Mouse (Mus musculus) cerebellum, postnatal 4 days (tissue): ENCODE measurements around the gene Ccnb1.
A peak's percentile ranks its signal among the peaks of the same experiment; 100 is the strongest.
"Not testable (repeated sequence)": the region's sequence is repeated elsewhere in the genome, so short reads cannot be mapped to it uniquely, and the experiment has no call there.

Source experiments
- DNase-seq, 2 experiments: peaks; one replicate each; pipeline ENCODE4 v3.0.0; 2022; ENCODE audit warnings: low spot score in 2 of 2, mixed read lengths in 1 of 2

The Ccnb1 gene

DNA sequence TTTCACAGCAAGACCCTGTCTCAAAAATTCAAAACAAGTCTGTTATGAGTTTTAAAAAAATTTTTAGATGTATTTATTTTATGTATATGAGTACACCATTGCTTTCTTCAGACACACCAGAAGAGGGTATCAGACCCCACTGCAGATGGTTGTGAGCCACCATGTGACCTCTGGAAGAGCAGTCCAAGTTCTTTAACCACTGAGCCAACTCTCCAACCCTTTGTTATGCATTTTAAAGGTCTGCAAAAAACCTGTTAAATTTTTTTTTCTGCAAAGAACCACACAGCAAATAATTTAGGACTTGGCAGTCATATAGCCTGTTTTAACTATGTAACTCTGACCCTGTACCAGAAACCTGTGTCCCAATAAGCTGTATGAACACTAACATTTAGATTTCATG lies 11.7 kb downstream of the Ccnb1 start:
- DNase-seq = no peak

GRCm38 (mm10) chr13:100755329-100755728 lies 31.0 kb downstream of the Ccnb1 start:
- no peak for DNase-seq

- DNase-seq = no peak
Observed at GRCm38 (mm10) chr13:100754186-100754585, 32.2 kb downstream of the Ccnb1 start.

DNA sequence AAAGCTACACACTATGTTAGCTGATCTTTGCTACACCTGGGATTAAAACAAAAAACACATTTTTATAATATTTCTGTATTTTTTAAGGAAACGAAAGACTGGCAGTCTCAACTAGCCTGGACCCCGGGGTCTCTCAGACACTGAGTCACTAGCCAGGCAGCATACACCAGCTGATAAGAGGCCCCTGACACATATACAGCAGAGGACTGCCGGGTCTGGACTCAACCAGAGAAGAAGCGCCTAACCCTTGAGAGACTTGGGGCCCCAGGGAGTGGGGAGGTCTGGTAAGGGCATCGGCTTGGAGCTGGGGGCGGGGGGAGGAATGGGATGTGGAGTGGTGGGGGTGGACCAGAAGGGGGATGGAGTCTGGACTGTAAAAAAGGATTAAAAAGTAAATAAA lies 33.4 kb downstream of the Ccnb1 start:
- DNase-seq = no peak

DNA sequence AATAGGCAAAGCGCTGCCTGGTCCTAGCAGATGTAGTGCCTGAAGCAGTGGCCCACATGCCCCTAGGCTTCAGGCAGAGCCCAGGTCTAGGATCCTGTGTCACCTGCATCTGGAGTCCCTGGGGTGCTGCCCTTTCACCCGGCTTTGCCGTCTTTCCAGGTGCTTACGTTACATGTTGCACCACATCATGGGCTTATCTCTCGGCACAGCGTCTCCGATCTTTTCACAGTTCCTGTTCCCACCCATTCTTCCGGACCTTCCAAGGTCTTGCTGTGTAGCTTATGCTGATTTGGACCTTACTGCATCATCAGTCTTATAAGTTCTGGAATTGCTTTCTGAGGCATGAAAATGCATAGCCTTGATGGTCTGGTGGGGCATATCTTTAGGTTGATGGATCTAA lies 33.8 kb downstream of the Ccnb1 start:
- no peak for DNase-seq

- DNase-seq = no peak
Observed at GRCm38 (mm10) chr13:100751402-100751801, 35.0 kb downstream of the Ccnb1 start.

DNA sequence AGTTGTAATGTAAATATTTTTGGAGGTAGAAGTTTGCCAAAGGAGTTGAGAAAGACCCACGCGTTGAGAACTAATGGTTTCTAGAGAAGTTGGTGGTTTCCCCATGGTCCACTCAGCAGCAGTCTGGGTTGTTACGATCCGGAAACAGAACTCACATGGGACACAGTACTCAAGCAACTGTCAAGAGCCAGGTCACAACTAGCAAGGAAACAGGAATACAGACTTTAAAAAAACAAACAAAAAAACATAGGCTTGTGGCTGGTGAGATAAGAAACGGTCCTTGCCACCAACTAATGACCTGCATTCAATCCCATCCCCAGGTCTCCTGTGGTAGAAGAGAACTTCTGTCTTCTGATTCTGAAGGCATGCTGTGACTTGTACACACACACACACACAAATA lies 35.6 kb downstream of the Ccnb1 start:
- DNase-seq = no peak

DNA sequence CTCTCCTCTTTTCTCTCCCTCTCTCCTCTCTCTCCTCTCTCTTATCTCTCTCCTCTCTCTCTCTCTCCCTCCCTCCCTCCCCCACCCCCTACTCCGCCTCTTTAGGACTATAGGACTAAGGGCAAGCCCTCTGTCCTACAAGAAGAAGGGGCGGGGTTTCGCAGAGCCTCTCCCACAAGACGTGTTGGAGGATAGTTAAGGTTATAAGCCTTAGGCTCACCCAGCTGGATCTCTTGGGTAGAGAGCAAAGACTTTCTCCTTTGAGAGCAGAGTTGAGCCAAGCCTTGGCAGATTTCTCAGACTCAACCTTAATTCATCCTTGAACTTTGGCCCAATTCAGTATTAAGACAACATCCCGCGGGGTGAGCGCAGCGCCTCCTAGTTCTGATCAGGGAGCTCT lies 37.7 kb downstream of the Ccnb1 start:
- no peak for DNase-seq

- no peak for DNase-seq
Observed at GRCm38 (mm10) chr13:100746090-100746489, 40.3 kb downstream of the Ccnb1 start.

GRCm38 (mm10) chr13:100744036-100744744 lies 42.2 kb downstream of the Ccnb1 start, which contains the start of gene Mrps36:
TSS of gene Mrps36 (minus strand) at chr13:100744659.
- DNase-seq = peak; percentile 77 to 86

DNA sequence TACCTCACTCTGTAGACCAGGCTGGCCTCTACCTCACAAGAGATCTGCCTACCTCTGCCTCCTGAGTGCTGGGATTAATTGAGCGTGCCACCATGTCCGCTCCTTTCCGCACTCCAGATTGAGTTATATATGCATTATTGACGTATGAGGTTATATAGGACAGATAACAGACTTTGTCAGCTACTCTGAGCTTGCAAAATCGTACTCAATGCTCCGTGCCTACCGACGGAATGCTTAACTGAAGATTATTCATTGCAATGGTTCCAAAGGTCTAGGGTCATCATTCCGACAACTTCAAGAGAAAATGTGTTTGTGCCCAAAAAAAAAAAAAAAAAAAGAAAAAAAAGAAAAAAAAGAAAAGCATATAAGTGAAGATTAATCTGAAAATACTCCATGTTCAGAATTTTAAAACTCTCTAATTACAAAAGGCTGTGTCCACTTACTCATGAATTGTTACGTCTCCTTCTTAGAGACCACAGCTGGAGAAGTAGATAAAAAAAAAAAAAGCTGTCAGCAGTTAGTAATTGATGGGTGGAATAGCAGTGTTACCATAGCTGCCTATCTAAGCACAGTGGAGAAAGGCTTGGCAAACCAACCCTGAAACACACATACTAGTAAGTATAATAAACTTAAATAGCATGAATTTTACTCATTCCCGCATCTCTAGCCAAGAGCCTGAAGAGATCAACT lies 42.9 kb downstream of the Ccnb1 start:
- DNase-seq = no peak

DNA sequence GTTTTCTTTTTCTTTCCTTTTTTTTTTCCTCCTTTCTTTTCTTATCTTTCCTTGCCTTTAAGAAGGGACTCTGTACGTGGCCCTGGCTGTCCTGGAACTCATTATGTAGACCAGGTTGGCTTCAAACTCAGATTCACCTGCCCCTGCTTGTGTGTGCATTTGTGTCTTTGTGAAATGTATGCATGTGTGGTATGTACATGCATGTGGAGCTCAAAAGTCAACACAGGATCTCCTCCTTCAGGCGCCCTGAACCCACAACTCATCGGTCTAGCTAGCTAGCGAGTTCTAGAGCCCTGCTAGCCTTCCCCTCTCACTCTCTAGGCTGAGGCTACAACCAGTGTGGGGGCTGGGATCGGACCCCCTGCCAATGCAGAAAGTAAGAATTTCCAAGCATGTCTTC lies 43.5 kb downstream of the Ccnb1 start:
- DNase-seq = no peak

GRCm38 (mm10) chr13:100732756-100733155 lies 53.6 kb downstream of the Ccnb1 start:
- no peak for DNase-seq

GRCm38 (mm10) chr13:100731462-100732046 lies 54.8 kb downstream of the Ccnb1 start:
- not testable (repeated sequence) for DNase-seq

DNA sequence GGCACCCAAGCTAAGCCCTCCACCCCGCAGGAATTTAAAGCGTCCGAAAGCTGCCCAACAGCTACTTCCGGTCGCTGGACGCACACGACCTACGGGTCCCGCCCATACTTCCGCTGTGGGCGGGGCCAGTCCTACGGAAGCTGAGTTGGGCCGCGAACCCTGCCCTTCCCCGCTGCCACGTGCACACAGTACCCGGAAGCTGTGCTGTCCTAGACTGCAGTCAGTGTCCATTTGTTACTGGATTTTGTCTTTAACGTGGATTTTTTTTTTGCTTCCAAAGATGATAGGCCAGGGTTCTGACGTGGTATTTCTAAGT lies 55.6 kb downstream of the Ccnb1 start, which contains the start of gene Cdk7:
Gene Cdk7 (minus strand): TSS at position 79 of the 316 bp plus-strand sequence.
- peak; percentile 72 to 90 for DNase-seq

DNA sequence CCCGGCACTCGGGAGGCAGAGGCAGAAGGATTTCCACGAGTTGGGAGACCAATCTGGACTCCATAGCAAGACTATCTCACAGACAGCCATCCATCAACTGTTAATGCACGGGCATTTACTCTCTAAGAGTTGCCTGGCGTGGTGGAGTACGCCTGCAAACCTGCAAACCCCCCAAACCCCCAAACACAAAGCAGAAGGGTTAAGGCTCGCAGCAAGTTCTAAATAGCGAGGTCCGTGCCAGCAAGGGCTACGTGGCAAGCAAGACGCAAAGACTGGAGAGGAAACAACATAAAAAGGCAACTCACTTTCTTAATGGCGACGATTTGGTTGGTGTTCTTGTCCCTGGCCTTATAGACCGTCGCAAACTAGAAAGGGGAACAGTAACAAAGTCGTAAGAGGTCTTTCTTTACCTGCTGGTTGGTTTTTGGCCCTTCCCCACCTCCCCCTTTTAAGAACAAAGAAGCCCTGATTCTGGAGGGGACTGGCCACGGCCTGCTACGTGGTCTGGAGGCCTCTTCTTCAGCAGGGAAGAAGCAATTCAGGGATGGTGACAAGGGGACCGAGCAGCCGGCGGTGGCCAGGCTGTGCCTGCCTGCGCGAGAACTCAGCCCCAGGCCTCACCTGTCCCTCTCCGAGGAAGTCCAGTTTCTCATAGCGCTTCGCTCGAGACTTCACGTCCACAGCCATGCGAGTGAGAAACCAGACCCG lies 56.1 kb downstream of the Ccnb1 start:
- DNase-seq = no peak
